Mouse (Mus musculus) liver, embryonic 15.5 days (tissue): ENCODE measurements around the gene Fyn. TPM values are rescaled to one million over a fixed set of nuclear protein-coding genes. Genes with fewer than 3 reads are reported as not detected.

ENCODE experiments used
- ATAC-seq: fragments of 200-750 bp; cut with Nextera tagmentation; 2 replicates; pipeline ENCODE4 v1.8.0; 2017; ENCODE audit warnings: moderate number of reproducible peaks, mild to moderate bottlenecking, moderate library complexity; ENCODE audit not compliant: insufficient read depth
- H3K27ac ChIP-seq: fragments of 300-500 bp; sonication (generic); replicated peaks from 2 replicates; pipeline ENCODE4 v1.5.1; 2015; ENCODE audit warnings: mild to moderate bottlenecking, inconsistent platforms
- H3K27me3 ChIP-seq: fragments of 300-500 bp; sonication (generic); 2 replicates; pipeline ENCODE4 v1.6.1; 2015; ENCODE audit warnings: mild to moderate bottlenecking, inconsistent platforms
- H3K36me3 ChIP-seq: fragments of 300-500 bp; sonication (generic); replicated peaks from 2 replicates; pipeline ENCODE4 v1.6.1; 2015; ENCODE audit warnings: moderate library complexity, mild to moderate bottlenecking, inconsistent platforms
- H3K4me1 ChIP-seq: fragments of 300-500 bp; sonication (generic); replicated peaks from 2 replicates; pipeline ENCODE4 v1.6.1; 2015; ENCODE audit warnings: inconsistent platforms
- H3K4me2 ChIP-seq: fragments of 300-500 bp; sonication (generic); 2 replicates; pipeline ENCODE4 v1.6.1; 2015; ENCODE audit warnings: moderate library complexity, mild to moderate bottlenecking, inconsistent platforms
- H3K4me3 ChIP-seq: fragments of 300-500 bp; sonication (generic); replicated peaks from 2 replicates; pipeline ENCODE4 v1.5.1; 2015; ENCODE audit warnings: mild to moderate bottlenecking, inconsistent platforms
- H3K9ac ChIP-seq: fragments of 300-500 bp; sonication (generic); 2 replicates; pipeline ENCODE4 v1.6.1; 2015; ENCODE audit warnings: moderate library complexity, mild to moderate bottlenecking, inconsistent platforms
- H3K9me3 ChIP-seq: fragments of 300-500 bp; sonication (generic); replicated peaks from 2 replicates; pipeline ENCODE4 v1.6.1; 2016; ENCODE audit warnings: inconsistent platforms
- WGBS: fragments of 180-500 bp; shearing (Covaris S2); methylation state at CpG from one replicate; pipeline ENCODE4 v1.1.7; 2015; ENCODE audit warnings: mixed read lengths; ENCODE audit not compliant: insufficient replicate concordance; 5-methylcytosine and 5-hydroxymethylcytosine counted together
- polyA plus RNA-seq: library from polyadenylated mRNA; unstranded; fragments of >200 nt; fragmentation: Nextera tagmentation; extraction: Ambion mirVana; gene quantifications from 2 replicates; pipeline ENCODE4 v1.2.1, GENCODE M21; 2015

Gene Fyn
- polyA plus RNA-seq, 1 experiment from 2014 or later: 6.1 TPM

DNA sequence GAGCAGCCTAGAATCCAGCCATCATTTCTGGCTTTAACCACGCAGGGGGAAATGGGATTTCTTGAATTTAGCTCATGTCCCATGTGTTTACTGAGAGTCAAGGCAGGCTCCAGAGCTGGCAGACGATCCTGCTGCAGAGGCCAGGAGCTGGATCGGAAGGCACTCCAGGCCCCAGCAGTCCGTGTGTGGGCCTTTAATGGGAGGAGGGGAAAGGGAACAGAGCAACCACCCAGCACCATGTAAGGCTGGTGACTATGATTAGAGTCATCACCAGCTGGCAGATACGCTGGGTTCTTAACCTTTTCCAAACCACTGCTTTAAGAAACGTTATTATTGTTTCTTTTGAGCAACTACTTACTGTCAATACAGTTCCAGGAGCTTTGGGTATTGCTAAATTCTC is 246.0 kb downstream of the Fyn start:
- Histone ChIP-seq H3K4me3 (no peak overlapping the region), H3K27me3 (no peaks in the 10 kb centered on the region), H3K4me1 (peaks cover 6% of the 10 kb centered on the region), H3K36me3 (no peaks in the 10 kb centered on the region), H3K9ac (no peak overlapping the region), H3K4me2 (no peak overlapping the region), H3K27ac (no peak overlapping the region), H3K9me3 (no peaks in the 10 kb centered on the region)
- WGBS: 50% methylated on average over 6 of the region's 6 CpGs
- no peak for ATAC-seq

Other genes with a start within 250 kb of the Fyn start
- gene Fam229b, start 234.9 kb upstream of the Fyn start, polyA plus RNA-seq: 0.89 and 0.91 TPM in 2 replicates
- gene Tube1, start 234.9 kb upstream of the Fyn start, polyA plus RNA-seq: 4.4 and 4.9 TPM in 2 replicates
- gene Ccn6, start 205.1 kb upstream of the Fyn start, polyA plus RNA-seq: 0.10 TPM in 1 of 2 replicates, not detected in the other
- 1.5 and 1.6 TPM in 2 replicates for gene Traf3ip2, start 244.1 kb downstream of the Fyn start, polyA plus RNA-seq